Mouse (Mus musculus) gastrocnemius, adult 2 months (tissue): ENCODE results near the gene Alox5. TPM values are rescaled to one million over a fixed set of nuclear protein-coding genes. Genes with fewer than 3 reads are reported as not detected.

Source experiments
- DNase-seq: peaks from one replicate; pipeline ENCODE4 v3.0.0; 2022
- H3K27ac ChIP-seq: fragments of 200-600 bp; 2 replicates; pipeline ENCODE4 v1.8.1; 2022; ENCODE audit warnings: mild to moderate bottlenecking
- H3K4me3 ChIP-seq: fragments of 200-600 bp; 2 replicates; pipeline ENCODE4 v1.8.1; 2022; ENCODE audit warnings: mild to moderate bottlenecking, moderate library complexity
- CTCF ChIP-seq: fragments of 200-600 bp; IDR thresholded peaks from 2 replicates; pipeline ENCODE4 v1.8.1; 2022; ENCODE audit warnings: antibody characterized with exemption, mild to moderate bottlenecking, moderate library complexity
- intact Hi-C: fragments of 180-260 bp; cut with DNase I; formaldehyde crosslinking; loops from one replicate; pipeline ENCODE4 v1.15.1; 2025
- total RNA-seq, 2 experiments: library from RNA; stranded (reverse); gene quantifications; 2 replicates each; pipeline ENCODE4 v1.2.3; 2021

Alox5 gene
- total RNA-seq, 2 experiments from 2014 or later: 0.82 to 1.0 TPM

- Histone ChIP-seq H3K27ac (no peak overlapping the region), H3K4me3 (no peak overlapping the region)
- intact Hi-C loops: no loop called here
- DNase-seq: no peak
- TF ChIP-seq CTCF: no peak
Observed at GRCm38 (mm10) chr6:116394916-116395648, 65.9 kb downstream of the Alox5 start.

- intact Hi-C loops: no loop called here
- Histone ChIP-seq H3K4me3 (no peak overlapping the region), H3K27ac (no peak overlapping the region)
- TF ChIP-seq CTCF: no peak
- DNase-seq: no peak
Observed at GRCm38 (mm10) chr6:116389481-116389880, 71.5 kb downstream of the Alox5 start.

- intact Hi-C loops: no loop called here
- DNase-seq: no peak
- no peak for TF ChIP-seq CTCF
- Histone ChIP-seq H3K27ac (no peak overlapping the region), H3K4me3 (no peak overlapping the region)
Observed at GRCm38 (mm10) chr6:116388068-116388467, 72.9 kb downstream of the Alox5 start.

- no peak overlapping the region for H3K4me3 ChIP-seq
- DNase-seq: no peak
- intact Hi-C loops: no loop called here
- H3K27ac ChIP-seq: no peak overlapping the region
- no peak for TF ChIP-seq CTCF
Observed at GRCm38 (mm10) chr6:116386506-116386905, 74.5 kb downstream of the Alox5 start.

- no peak for TF ChIP-seq CTCF
- Histone ChIP-seq H3K4me3 (no peak overlapping the region), H3K27ac (no peak overlapping the region)
- intact Hi-C loops: no loop called here
- DNase-seq: no peak
Observed at GRCm38 (mm10) chr6:116386045-116386415, 74.9 kb downstream of the Alox5 start.

GRCm38 (mm10) chr6:116385194-116386044 is 75.6 kb downstream of the Alox5 start:
- no peak overlapping the region for H3K4me3 ChIP-seq
- H3K27ac ChIP-seq: no peak overlapping the region
- DNase-seq: no peak

GRCm38 (mm10) chr6:116383582-116383981 is 77.4 kb downstream of the Alox5 start:
- intact Hi-C loops: no loop called here
- TF ChIP-seq CTCF: no peak
- H3K27ac ChIP-seq: peak overlapping the region; percentile 20; the same call in 1 of the 2 replicates
- DNase-seq: peak; percentile 38
- H3K4me3 ChIP-seq: peak overlapping the region; percentile 49

More at GRCm38 (mm10) chr6:116385194-116386044, 75.6 kb downstream of the Alox5 start:
- no peak for TF ChIP-seq CTCF
- intact Hi-C loops: no loop called here

- DNase-seq: no peak
- no peak overlapping the region for H3K27ac ChIP-seq
- no peak for TF ChIP-seq CTCF
- intact Hi-C loops: no loop called here
- no peak overlapping the region for H3K4me3 ChIP-seq
Observed at GRCm38 (mm10) chr6:116381605-116382004, 79.4 kb downstream of the Alox5 start.

GRCm38 (mm10) chr6:116380157-116380556 is 80.8 kb downstream of the Alox5 start:
- TF ChIP-seq CTCF: no peak
- no peak overlapping the region for H3K4me3 ChIP-seq
- intact Hi-C loops: no loop called here
- no peak for DNase-seq
- no peak overlapping the region for H3K27ac ChIP-seq

- no peak overlapping the region for H3K27ac ChIP-seq
- intact Hi-C loops: no loop called here
- DNase-seq: no peak
- H3K4me3 ChIP-seq: no peak overlapping the region
- no peak for TF ChIP-seq CTCF
Observed at GRCm38 (mm10) chr6:116378892-116379291, 82.1 kb downstream of the Alox5 start.

GRCm38 (mm10) chr6:116374618-116375017 is 86.4 kb downstream of the Alox5 start:
- intact Hi-C loops: no loop called here
- Histone ChIP-seq H3K4me3 (no peak overlapping the region), H3K27ac (no peak overlapping the region)

GRCm38 (mm10) chr6:116374136-116374535 is 86.8 kb downstream of the Alox5 start:
- intact Hi-C loops: no loop called here
- Histone ChIP-seq H3K27ac (no peak overlapping the region), H3K4me3 (no peak overlapping the region)
- DNase-seq: no peak
- TF ChIP-seq CTCF: no peak

More at GRCm38 (mm10) chr6:116374618-116375017, 86.4 kb downstream of the Alox5 start:
- no peak for DNase-seq
- no peak for TF ChIP-seq CTCF

GRCm38 (mm10) chr6:116371500-116371899 is 89.5 kb downstream of the Alox5 start:
- intact Hi-C loops: no loop called here
- TF ChIP-seq CTCF: no peak
- DNase-seq: no peak
- Histone ChIP-seq H3K27ac (no peak overlapping the region), H3K4me3 (no peak overlapping the region)
